In genomic region chr4:52459726-52460125, GRCm38 (mm10) we compare ENCODE assay signal across 11 mouse cellular contexts. TPM values are rescaled to one million over a fixed set of nuclear protein-coding genes. Genes with fewer than 3 reads are reported as not detected.
A peak's percentile ranks its signal among the peaks of the same experiment; 100 is the strongest.
DNase-seq lines count a peak whose midpoint lies in the region; ATAC-seq and TF ChIP-seq lines count a peak whose summit lies in the region.
"Had no signal": no experiment of that assay in that cellular context is flagged by ENCODE, and none has a peak within 500 bp of the region (broad histone marks: within the 10 kb centered on the region; RNA-seq: fewer than 3 reads in every experiment).

No protein-coding gene starts in this region.

- no peak overlapping the region for H3K27ac ChIP-seq in lung, postnatal 0 days (ENCODE audit: low read length)
- no peak overlapping the region for H3K27ac ChIP-seq in forebrain, embryonic 13.5 days
- H3K27ac ChIP-seq in forebrain, embryonic 16.5 days (ENCODE audit: low read length), result no peak overlapping the region
- H3K27ac ChIP-seq: limb, embryonic 15.5 days; stomach, embryonic 15.5 days had no signal

- no peaks in the 10 kb centered on the region for H3K4me1 ChIP-seq in lung, postnatal 0 days (ENCODE audit: insufficient read depth, low read depth, low read length)
- no peaks in the 10 kb centered on the region for H3K4me1 ChIP-seq in forebrain, embryonic 13.5 days
- H3K4me1 ChIP-seq in forebrain, embryonic 16.5 days (replicated peaks; ENCODE audit: control insufficient read depth, insufficient read depth, low read length), result no peaks in the 10 kb centered on the region
- H3K4me1 ChIP-seq: limb, embryonic 15.5 days; stomach, embryonic 15.5 days had no signal

- no peaks in the 10 kb centered on the region for H3K9me3 ChIP-seq in lung, postnatal 0 days (ENCODE audit: low read length)
- no peaks in the 10 kb centered on the region for H3K9me3 ChIP-seq in forebrain, embryonic 13.5 days (replicated peaks)
- 0 out of 2 replicates have a peak, but pooled peaks cover 2% of the 10 kb centered on the region for H3K9me3 ChIP-seq in forebrain, embryonic 16.5 days (ENCODE audit: control insufficient read depth, low read length)
- H3K9me3 ChIP-seq: limb, embryonic 15.5 days; stomach, embryonic 15.5 days had no signal

- 88% methylated on average over 1 of the region's 1 CpGs for WGBS in lung, postnatal 0 days
- 97% methylated on average over 1 of the region's 1 CpGs for WGBS in forebrain, embryonic 13.5 days
- 94% methylated on average over 1 of the region's 1 CpGs for WGBS in forebrain, embryonic 16.5 days

- H3K4me2 ChIP-seq in lung, postnatal 0 days (replicated peaks; ENCODE audit: low read depth, low read length), result no peak overlapping the region
- H3K4me2 ChIP-seq in forebrain, embryonic 13.5 days, result no peak overlapping the region
- no peak overlapping the region for H3K4me2 ChIP-seq in forebrain, embryonic 16.5 days (ENCODE audit: low read length)
- H3K4me2 ChIP-seq: limb, embryonic 15.5 days; stomach, embryonic 15.5 days had no signal

- no peak overlapping the region for H3K4me3 ChIP-seq in lung, postnatal 0 days (ENCODE audit: low read depth, low read length)
- no peak overlapping the region for H3K4me3 ChIP-seq in forebrain, embryonic 13.5 days
- H3K4me3 ChIP-seq in forebrain, embryonic 16.5 days (replicated peaks; ENCODE audit: low read length), result no peak overlapping the region
- H3K4me3 ChIP-seq: limb, embryonic 15.5 days; stomach, embryonic 15.5 days had no signal

- H3K27me3 ChIP-seq in lung, postnatal 0 days (replicated peaks; ENCODE audit: insufficient read depth, low read length), result no peaks in the 10 kb centered on the region
- no peaks in the 10 kb centered on the region for H3K27me3 ChIP-seq in forebrain, embryonic 13.5 days
- no peaks in the 10 kb centered on the region for H3K27me3 ChIP-seq in forebrain, embryonic 16.5 days (replicated peaks; ENCODE audit: control insufficient read depth, insufficient read depth, low read length)
- H3K27me3 ChIP-seq: limb, embryonic 15.5 days; stomach, embryonic 15.5 days had no signal

- TF ChIP-seq CTCF in lung, postnatal 0 days (IDR thresholded peaks at IDR 0.05), result peak; percentile 60

- no peak overlapping the region for H3K9ac ChIP-seq in lung, postnatal 0 days (replicated peaks; ENCODE audit: low read depth)
- no peak overlapping the region for H3K9ac ChIP-seq in forebrain, embryonic 13.5 days
- H3K9ac ChIP-seq in forebrain, embryonic 16.5 days (replicated peaks; ENCODE audit: low read depth, low read length), result no peak overlapping the region
- H3K9ac ChIP-seq: limb, embryonic 15.5 days; stomach, embryonic 15.5 days had no signal

- ATAC-seq in lung, postnatal 0 days, result no peak
- ATAC-seq in forebrain, embryonic 13.5 days, result no peak
- ATAC-seq in forebrain, embryonic 16.5 days, result no peak

- 0 out of 2 replicates have a peak, but pooled peaks cover 6% of the 10 kb centered on the region for H3K36me3 ChIP-seq in lung, postnatal 0 days (ENCODE audit: insufficient read depth, low read length)
- peaks cover 47% of the 10 kb centered on the region for H3K36me3 ChIP-seq in forebrain, embryonic 13.5 days (ENCODE audit: poor library complexity, severe bottlenecking)
- H3K36me3 ChIP-seq in forebrain, embryonic 16.5 days (ENCODE audit: control insufficient read depth, insufficient read depth), result peaks cover 7% of the 10 kb centered on the region

- TF ChIP-seq EP300 in lung, postnatal 0 days (IDR thresholded peaks at IDR 0.05), result no peak

- peak; percentile 3 to 10 for DNase-seq in cerebellum, postnatal 10 days
- DNase-seq in cerebellum, postnatal 25 days, result no peak
- no peak for DNase-seq in lung, postnatal 0 days (ENCODE audit: low spot score)
- DNase-seq in lung, postnatal 25 days (ENCODE audit: low spot score), result no peak
- peak; percentile 15 for DNase-seq in c-Kit-positive CD71-positive TER-119-negative erythroid progenitor cells, embryonic 14.5 days (ENCODE audit: low read depth)
- peak; percentile 10 for DNase-seq in retina, postnatal 1 day
- DNase-seq: gastrocnemius, postnatal 25 days had no signal

RNA-seq across cellular contexts. Expression of gene Smc2, which starts 20.7 kb away (rescaled TPM):
- 23.8 and 36.8 TPM in 2 replicates for polyA plus RNA-seq in lung, postnatal 0 days (2015; fragmentation: Nextera tagmentation; extraction: Ambion mirVana)
- 214 and 225 TPM in 2 replicates for polyA plus RNA-seq in forebrain, embryonic 13.5 days (2015; fragmentation: Nextera tagmentation; extraction: Ambion mirVana)
- polyA plus RNA-seq in forebrain, embryonic 16.5 days (2015; fragmentation: Nextera tagmentation; extraction: Ambion mirVana), result 86.3 and 101 TPM in 2 replicates

RNA-seq across cellular contexts. Expression of gene Vma21-ps, which starts 37.3 kb away (rescaled TPM):
- polyA plus RNA-seq in lung, postnatal 0 days (2015; fragmentation: Nextera tagmentation; extraction: Ambion mirVana), result not detected in 2 replicates
- 1.7 and 2.3 TPM in 2 replicates for polyA plus RNA-seq in forebrain, embryonic 13.5 days (2015; fragmentation: Nextera tagmentation; extraction: Ambion mirVana)
- polyA plus RNA-seq in forebrain, embryonic 16.5 days (2015; fragmentation: Nextera tagmentation; extraction: Ambion mirVana), result 1.1 and 2.2 TPM in 2 replicates
- polyA plus RNA-seq: limb, embryonic 15.5 days had no signal

Comparison
In these comparisons a context has a peak if more than half of its experiments do, and no peak if none do; other contexts are left out.
1. DNase-seq: peak in cerebellum, postnatal 10 days (2 of 2), c-Kit-positive CD71-positive TER-119-negative erythroid progenitor cells, embryonic 14.5 days (single experiment) and retina, postnatal 1 day (single experiment); none in cerebellum, postnatal 25 days (0 of 2), lung, postnatal 0 days (single experiment) and lung, postnatal 25 days (single experiment).